Mouse (Mus musculus): ENCODE results near the gene Stra8.

Stra8 gene

GRCm38 (mm10) chr6:34942446-34942845 is 22.5 kb downstream of the Stra8 start:
- DNase-seq (ENCODE audit: low spot score): no peak

GRCm38 (mm10) chr6:34943499-34943898 is 23.5 kb downstream of the Stra8 start:
- DNase-seq (ENCODE audit: low spot score): no peak

- no peak for DNase-seq (ENCODE audit: low spot score)
These were observed 26.6 kb downstream of the Stra8 start for GRCm38 (mm10) chr6:34946486-34947079.

GRCm38 (mm10) chr6:34948461-34948860 is 28.5 kb downstream of the Stra8 start:
- no peak for DNase-seq (ENCODE audit: low spot score)

GRCm38 (mm10) chr6:34951518-34951917 is 31.6 kb downstream of the Stra8 start:
- no peak for DNase-seq (ENCODE audit: low spot score)

- DNase-seq (ENCODE audit: low spot score): no peak
These were observed 32.1 kb downstream of the Stra8 start for GRCm38 (mm10) chr6:34951956-34952667.

- no peak for DNase-seq (ENCODE audit: low spot score)
These were observed 35.2 kb downstream of the Stra8 start for GRCm38 (mm10) chr6:34954926-34955861.

- DNase-seq (ENCODE audit: low spot score): no peak
These were observed 35.9 kb downstream of the Stra8 start for GRCm38 (mm10) chr6:34955862-34956241.

- DNase-seq (ENCODE audit: low spot score): no peak
These were observed 39.2 kb downstream of the Stra8 start for GRCm38 (mm10) chr6:34959131-34959530.

- no peak for DNase-seq (ENCODE audit: low spot score)
These were observed 44.6 kb downstream of the Stra8 start for GRCm38 (mm10) chr6:34964550-34964949.

- no peak for DNase-seq (ENCODE audit: low spot score)
These were observed 46.0 kb downstream of the Stra8 start for GRCm38 (mm10) chr6:34965819-34966539.

- no peak for DNase-seq (ENCODE audit: low spot score)
These were observed 51.2 kb downstream of the Stra8 start for GRCm38 (mm10) chr6:34971181-34971580.

- no peak for DNase-seq (ENCODE audit: low spot score)
These were observed 59.3 kb downstream of the Stra8 start for GRCm38 (mm10) chr6:34979291-34979690.

GRCm38 (mm10) chr6:34980661-34981060 is 60.7 kb downstream of the Stra8 start:
- DNase-seq (ENCODE audit: low spot score): no peak

GRCm38 (mm10) chr6:34987085-34987645 is 67.2 kb downstream of the Stra8 start:
- no peak for DNase-seq (ENCODE audit: low spot score)

GRCm38 (mm10) chr6:34988081-34988761 is 68.3 kb downstream of the Stra8 start, which contains the start of gene Slc23a4:
Gene Slc23a4, minus strand, starts transcription at chr6:34988404.
- no peak for DNase-seq (ENCODE audit: low spot score)

All from urinary bladder, postnatal 25 days (tissue).